Mouse (Mus musculus) neural tube, embryonic 13.5 days (tissue): Measurements from ENCODE around the gene Coa4. TPM values are rescaled to one million over a fixed set of nuclear protein-coding genes. Genes with fewer than 3 reads are reported as not detected.

Experiments used
- ATAC-seq: fragments of 200-750 bp; cut with Nextera tagmentation; 2 replicates; pipeline ENCODE4 v1.8.0; 2017; ENCODE audit warnings: low read depth, mild to moderate bottlenecking, moderate TSS enrichment, moderate library complexity
- H3K27ac ChIP-seq: fragments of 300-500 bp; sonication (generic); replicated peaks from 2 replicates; pipeline ENCODE4 v1.5.1; 2015; ENCODE audit warnings: moderate library complexity, mild to moderate bottlenecking, inconsistent platforms
- H3K27me3 ChIP-seq: fragments of 300-500 bp; sonication (generic); 2 replicates; pipeline ENCODE4 v1.6.1; 2015; ENCODE audit warnings: mild to moderate bottlenecking, inconsistent platforms
- H3K36me3 ChIP-seq: fragments of 300-500 bp; sonication (generic); 2 replicates; pipeline ENCODE4 v1.6.1; 2015; ENCODE audit warnings: mild to moderate bottlenecking, inconsistent platforms
- H3K4me1 ChIP-seq: fragments of 300-500 bp; sonication (generic); replicated peaks from 2 replicates; pipeline ENCODE4 v1.6.1; 2015; ENCODE audit warnings: inconsistent platforms
- H3K4me2 ChIP-seq: fragments of 300-500 bp; sonication (generic); 2 replicates; pipeline ENCODE4 v1.6.1; 2015; ENCODE audit warnings: inconsistent platforms, mild to moderate bottlenecking, moderate library complexity
- H3K4me3 ChIP-seq: fragments of 300-500 bp; sonication (generic); 2 replicates; pipeline ENCODE4 v1.5.1; 2015; ENCODE audit warnings: mild to moderate bottlenecking, inconsistent platforms
- H3K9ac ChIP-seq: fragments of 300-500 bp; sonication (generic); 2 replicates; pipeline ENCODE4 v1.6.1; 2015; ENCODE audit warnings: moderate library complexity, mild to moderate bottlenecking, inconsistent platforms
- H3K9me3 ChIP-seq: fragments of 300-500 bp; sonication (generic); 2 replicates; pipeline ENCODE4 v1.6.1; 2016; ENCODE audit warnings: inconsistent platforms
- WGBS: fragments of 180-500 bp; shearing (Covaris S2); methylation state at CpG from one replicate; pipeline ENCODE4 v1.1.7; 2015; 5-methylcytosine and 5-hydroxymethylcytosine counted together
- polyA plus RNA-seq: library from polyadenylated mRNA; unstranded; fragments of >200 nt; fragmentation: Nextera tagmentation; extraction: Ambion mirVana; gene quantifications from 2 replicates; pipeline ENCODE4 v1.2.1, GENCODE M21; 2015

The Coa4 gene
- polyA plus RNA-seq, 1 experiment from 2014 or later, result 18.4 TPM

DNA sequence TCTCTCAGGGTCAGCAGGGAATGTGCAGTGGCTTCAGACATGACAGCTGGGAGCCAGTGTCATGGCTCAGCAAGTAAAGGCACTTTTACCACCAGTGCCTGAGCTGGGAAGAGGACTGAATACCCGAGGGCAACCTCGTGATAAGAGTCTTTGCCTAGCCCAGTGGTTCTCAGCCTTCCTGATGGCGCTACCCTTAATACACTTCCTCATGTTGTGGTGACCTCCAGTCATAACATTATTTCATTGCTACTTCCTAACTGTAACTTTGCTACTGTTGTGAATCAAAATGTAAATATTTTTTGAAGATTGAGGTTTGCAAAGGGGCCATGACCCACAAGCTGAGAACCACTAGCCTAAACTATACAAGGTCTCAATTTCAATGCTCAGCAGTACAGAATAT, 28.2 kb upstream of the Coa4 start:
- no peak for ATAC-seq
- Histone ChIP-seq H3K4me1 (peaks cover 8% of the 10 kb centered on the region; the same call in 1 of the 2 replicates), H3K36me3 (no peaks in the 10 kb centered on the region), H3K27me3 (no peaks in the 10 kb centered on the region), H3K4me3 (no peak overlapping the region), H3K9ac (no peak overlapping the region), H3K4me2 (no peak overlapping the region), H3K27ac (no peak overlapping the region), H3K9me3 (no peaks in the 10 kb centered on the region)
- 43% methylated on average over 3 of the region's 3 CpGs for WGBS

DNA sequence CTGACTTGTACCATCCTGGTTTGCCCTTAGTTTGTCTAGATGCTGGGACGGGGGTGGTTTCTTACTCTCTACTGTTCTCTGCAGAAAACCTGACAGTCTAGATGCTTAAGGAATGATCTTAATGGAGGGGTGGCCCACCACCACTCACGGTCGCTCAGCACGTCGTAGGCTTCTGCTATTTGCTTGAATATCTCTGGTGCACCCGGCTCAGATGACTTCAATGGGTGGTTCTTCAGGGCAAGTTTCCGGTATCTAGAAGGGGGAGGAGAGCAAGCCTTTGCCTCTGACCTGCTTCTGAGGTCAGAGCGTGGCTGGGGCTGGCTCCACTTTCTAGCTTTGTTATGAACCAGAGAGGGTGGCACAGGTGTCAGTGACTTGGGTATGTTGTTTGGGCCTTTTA, 25.3 kb upstream of the Coa4 start:
- no peak overlapping the region for H3K9ac ChIP-seq
- no peak overlapping the region for H3K4me2 ChIP-seq
- peaks cover 14% of the 10 kb centered on the region; the same call in 1 of the 2 replicates for H3K4me1 ChIP-seq
- no peak overlapping the region for H3K27ac ChIP-seq
- no peaks in the 10 kb centered on the region for H3K36me3 ChIP-seq
- no peak overlapping the region for H3K4me3 ChIP-seq
- ATAC-seq, result no peak
- no peaks in the 10 kb centered on the region for H3K27me3 ChIP-seq
- WGBS, result 82% methylated on average over 8 of the region's 8 CpGs
- no peaks in the 10 kb centered on the region for H3K9me3 ChIP-seq

DNA sequence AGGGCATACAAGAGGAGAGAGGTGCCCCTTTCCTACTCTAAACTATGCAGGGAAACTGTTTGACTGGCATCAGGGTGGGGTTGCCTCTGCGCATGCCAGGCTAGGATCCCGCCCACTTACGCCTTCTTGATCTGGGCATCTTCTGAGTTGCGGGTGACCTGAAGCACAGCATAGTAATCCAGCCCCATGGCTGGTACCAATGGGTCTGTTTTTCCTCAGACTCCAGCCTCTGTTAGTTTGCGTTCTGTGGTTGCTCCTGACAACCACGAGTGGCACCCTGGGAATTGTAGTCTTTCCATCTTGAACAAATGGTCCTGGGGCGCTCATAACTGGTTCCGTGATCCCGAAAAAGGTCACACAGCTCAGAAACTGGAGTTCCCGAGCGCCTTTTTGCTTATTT, 22.3 kb upstream of the Coa4 start, which contains the start of gene Dnajb13:
Gene Dnajb13 (minus strand): TSS at position 388 of the 400 bp plus-strand sequence.
- Histone ChIP-seq H3K9ac (no peak within 1 kb of the TSS), H3K4me3 (no peak within 1 kb of the TSS), H3K27me3 (no peaks in the 10 kb centered on the region), H3K4me1 (0 out of 2 replicates have a peak, but pooled peaks cover 6% of the 10 kb centered on the region), H3K9me3 (no peaks in the 10 kb centered on the region), H3K27ac (no peak within 1 kb of the TSS), H3K36me3 (no peaks in the 10 kb centered on the region), H3K4me2 (0 out of 2 replicates have a peak within 1 kb of the TSS, but pooled peaks have one; percentile 30)
- ATAC-seq, result peak; percentile 72; the same call in 1 of the 2 replicates
- 40% methylated on average over 11 of the region's 11 CpGs for WGBS

GRCm38 (mm10) chr7:100520204-100520603, 16.7 kb upstream of the Coa4 start:
- no peak overlapping the region for H3K4me3 ChIP-seq
- H3K36me3 ChIP-seq, result no peaks in the 10 kb centered on the region
- ATAC-seq, result no peak
- no peaks in the 10 kb centered on the region for H3K4me1 ChIP-seq
- H3K27me3 ChIP-seq, result no peaks in the 10 kb centered on the region
- H3K9ac ChIP-seq, result no peak overlapping the region
- no peak overlapping the region for H3K4me2 ChIP-seq
- H3K9me3 ChIP-seq, result no peaks in the 10 kb centered on the region
- no peak overlapping the region for H3K27ac ChIP-seq
- 72% methylated on average over 7 of the region's 7 CpGs for WGBS

- no peak overlapping the region for H3K9ac ChIP-seq
- H3K27me3 ChIP-seq, result no peaks in the 10 kb centered on the region
- no peak overlapping the region for H3K27ac ChIP-seq
- no peak overlapping the region for H3K4me3 ChIP-seq
- no peaks in the 10 kb centered on the region for H3K36me3 ChIP-seq
- no peaks in the 10 kb centered on the region for H3K9me3 ChIP-seq
- H3K4me1 ChIP-seq, result no peaks in the 10 kb centered on the region
- 23% methylated on average over 10 of the region's 10 CpGs for WGBS
- peak; percentile 80; the same call in 1 of the 2 replicates for ATAC-seq
- no peak overlapping the region for H3K4me2 ChIP-seq
These were observed 16.1 kb upstream of the Coa4 start for GRCm38 (mm10) chr7:100520663-100521285.

- Histone ChIP-seq H3K27ac (no peak overlapping the region), H3K9ac (no peak overlapping the region), H3K4me3 (no peak overlapping the region), H3K4me1 (no peaks in the 10 kb centered on the region), H3K4me2 (no peak overlapping the region), H3K36me3 (no peaks in the 10 kb centered on the region), H3K27me3 (no peaks in the 10 kb centered on the region), H3K9me3 (no peaks in the 10 kb centered on the region)
- 85% methylated on average over 3 of the region's 3 CpGs for WGBS
- no peak for ATAC-seq
These were observed 14.6 kb upstream of the Coa4 start for GRCm38 (mm10) chr7:100522222-100522621.

- WGBS, result 75% methylated on average over 8 of the region's 8 CpGs
- Histone ChIP-seq H3K36me3 (no peaks in the 10 kb centered on the region), H3K4me3 (no peak overlapping the region), H3K4me1 (peaks cover 8% of the 10 kb centered on the region; the same call in 1 of the 2 replicates), H3K4me2 (no peak overlapping the region), H3K27ac (no peak overlapping the region), H3K9ac (no peak overlapping the region), H3K27me3 (no peaks in the 10 kb centered on the region), H3K9me3 (no peaks in the 10 kb centered on the region)
- ATAC-seq, result no peak
These were observed 12.2 kb upstream of the Coa4 start for GRCm38 (mm10) chr7:100524669-100525068.

DNA sequence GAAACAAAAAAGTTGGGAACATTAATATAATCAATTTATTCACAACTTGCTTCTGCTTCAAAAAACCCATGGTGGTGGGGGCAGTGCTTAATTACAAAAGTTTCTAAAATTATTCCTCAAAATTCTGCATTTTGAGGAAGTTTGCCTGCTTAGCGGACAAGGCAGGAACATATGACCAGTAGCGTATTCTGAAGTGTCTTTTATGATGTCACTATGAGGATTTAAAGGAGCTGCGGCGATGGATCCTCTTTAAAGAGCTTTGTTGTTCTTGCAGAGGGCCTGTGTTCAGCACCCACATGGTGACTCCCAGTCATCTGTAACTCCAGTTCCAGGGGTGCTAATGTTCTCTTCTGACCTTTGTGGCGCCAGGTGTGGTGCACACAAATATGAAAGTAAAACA, 6.1 kb upstream of the Coa4 start:
- H3K9ac ChIP-seq, result no peak overlapping the region
- no peaks in the 10 kb centered on the region for H3K9me3 ChIP-seq
- no peak overlapping the region for H3K27ac ChIP-seq
- H3K4me3 ChIP-seq, result no peak overlapping the region
- H3K36me3 ChIP-seq, result no peaks in the 10 kb centered on the region
- WGBS, result 94% methylated on average over 5 of the region's 5 CpGs
- no peak overlapping the region for H3K4me2 ChIP-seq
- H3K27me3 ChIP-seq, result no peaks in the 10 kb centered on the region
- H3K4me1 ChIP-seq, result peaks cover 8% of the 10 kb centered on the region; the same call in 1 of the 2 replicates
- no peak for ATAC-seq

GRCm38 (mm10) chr7:100533503-100533902, 3.4 kb upstream of the Coa4 start:
- no peak for ATAC-seq
- H3K4me2 ChIP-seq, result no peak overlapping the region
- no peaks in the 10 kb centered on the region for H3K36me3 ChIP-seq
- no peak overlapping the region for H3K4me3 ChIP-seq
- no peaks in the 10 kb centered on the region for H3K27me3 ChIP-seq
- no peaks in the 10 kb centered on the region for H3K9me3 ChIP-seq
- WGBS, result 69% methylated on average over 2 of the region's 2 CpGs
- H3K9ac ChIP-seq, result no peak overlapping the region
- H3K27ac ChIP-seq, result no peak overlapping the region
- peaks cover 12% of the 10 kb centered on the region for H3K4me1 ChIP-seq

GRCm38 (mm10) chr7:100534216-100534615, 2.7 kb upstream of the Coa4 start:
- 89% methylated on average over 3 of the region's 3 CpGs for WGBS
- no peaks in the 10 kb centered on the region for H3K9me3 ChIP-seq
- H3K9ac ChIP-seq, result no peak overlapping the region
- no peak overlapping the region for H3K4me3 ChIP-seq
- peaks cover 5% of the 10 kb centered on the region for H3K36me3 ChIP-seq
- no peak overlapping the region for H3K27ac ChIP-seq
- H3K4me1 ChIP-seq, result peaks cover 12% of the 10 kb centered on the region
- no peak for ATAC-seq
- no peaks in the 10 kb centered on the region for H3K27me3 ChIP-seq
- no peak overlapping the region for H3K4me2 ChIP-seq

DNA sequence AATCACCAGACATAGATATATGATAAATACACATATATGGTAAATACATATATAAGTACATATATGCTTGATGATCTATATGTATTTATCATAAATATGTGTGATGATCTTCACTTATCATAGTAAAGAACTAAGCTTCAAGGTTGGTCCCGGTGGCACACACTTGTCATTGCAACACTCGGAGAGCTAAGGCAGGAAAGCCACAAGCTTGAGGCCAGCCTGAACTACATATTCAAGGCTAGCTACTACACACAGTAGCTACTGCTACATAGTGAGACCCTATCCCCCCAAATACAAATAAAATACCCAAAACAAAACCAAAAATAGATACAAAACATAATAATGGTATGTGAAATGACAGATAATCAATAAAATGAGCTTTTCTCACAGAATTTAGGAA, 1.0 kb upstream of the Coa4 start:
- H3K4me3 ChIP-seq, result no peak overlapping the region

DNA sequence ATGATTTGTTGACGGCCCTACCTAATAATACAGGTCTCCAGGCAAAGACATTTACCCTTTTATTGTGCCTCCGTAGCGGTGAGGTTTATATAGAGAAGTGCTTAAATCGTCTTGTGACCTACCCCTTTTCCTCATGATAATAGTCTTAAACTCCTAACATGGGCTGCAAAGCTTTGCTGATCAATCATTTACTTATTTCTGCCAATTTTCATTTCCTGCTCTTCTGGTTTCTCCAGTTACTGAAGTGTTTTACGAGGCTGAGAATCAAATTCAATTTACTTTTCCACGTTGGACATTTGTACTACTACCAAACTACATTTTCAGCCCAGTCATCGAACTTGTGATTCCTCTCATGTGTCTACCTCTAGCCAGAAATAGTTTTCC, 640 bp downstream of the Coa4 start:
- peaks cover 19% of the 10 kb centered on the region for H3K36me3 ChIP-seq

More for the DNA sequence above, 1.0 kb upstream of the Coa4 start:
- peaks cover 19% of the 10 kb centered on the region for H3K36me3 ChIP-seq
- H3K4me2 ChIP-seq, result peak overlapping the region; percentile 72; the same call in 1 of the 2 replicates
- 84% methylated on average over 2 of the region's 2 CpGs for WGBS
- no peaks in the 10 kb centered on the region for H3K9me3 ChIP-seq
- no peaks in the 10 kb centered on the region for H3K27me3 ChIP-seq
- no peak overlapping the region for H3K9ac ChIP-seq
- no peak overlapping the region for H3K27ac ChIP-seq
- ATAC-seq, result no peak
- peaks cover 12% of the 10 kb centered on the region for H3K4me1 ChIP-seq

DNA sequence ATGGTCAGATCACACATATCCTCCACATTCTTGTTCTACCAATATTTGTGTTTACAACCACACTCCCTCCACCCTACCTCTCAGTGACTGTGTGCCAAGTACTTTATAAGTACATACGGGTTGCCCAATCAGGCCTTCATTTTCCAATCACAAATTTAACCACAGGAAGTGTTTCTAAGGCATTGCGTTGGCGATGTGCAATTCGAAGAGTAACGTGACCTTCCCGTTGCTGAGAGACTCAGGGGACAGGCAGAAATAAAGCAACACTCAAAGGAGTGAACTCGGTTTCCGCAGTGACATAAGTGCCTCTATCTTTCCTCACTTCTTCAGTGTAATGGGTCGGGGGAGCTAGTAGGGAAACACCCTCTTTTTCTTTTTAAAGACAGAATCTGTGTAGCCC, 2.6 kb downstream of the Coa4 start:
- H3K36me3 ChIP-seq, result peaks cover 19% of the 10 kb centered on the region
- no peak for ATAC-seq
- peaks cover 12% of the 10 kb centered on the region for H3K4me1 ChIP-seq
- 93% methylated on average over 9 of the region's 9 CpGs for WGBS
- no peak overlapping the region for H3K27ac ChIP-seq
- no peaks in the 10 kb centered on the region for H3K27me3 ChIP-seq
- no peak overlapping the region for H3K9ac ChIP-seq
- no peak overlapping the region for H3K4me3 ChIP-seq
- no peak overlapping the region for H3K4me2 ChIP-seq
- H3K9me3 ChIP-seq, result no peaks in the 10 kb centered on the region

More for the DNA sequence above, 640 bp downstream of the Coa4 start:
- peak overlapping the region; percentile 62 for H3K4me3 ChIP-seq
- 28% methylated on average over 7 of the region's 7 CpGs for WGBS
- ATAC-seq, result no peak; the same call in 1 of the 2 replicates
- no peaks in the 10 kb centered on the region for H3K27me3 ChIP-seq
- H3K4me2 ChIP-seq, result peak overlapping the region; percentile 72
- no peaks in the 10 kb centered on the region for H3K9me3 ChIP-seq
- H3K9ac ChIP-seq, result peak overlapping the region; percentile 77
- H3K27ac ChIP-seq, result peak overlapping the region; percentile 88
- H3K4me1 ChIP-seq, result peaks cover 12% of the 10 kb centered on the region
